Mouse (Mus musculus) fibroblast of lung, adult 2 months (primary cell): ENCODE data around the gene Zfp648.
A peak's percentile ranks its signal among the peaks of the same experiment; 100 is the strongest.

ENCODE experiments used
- DNase-seq: peaks from one replicate; pipeline ENCODE4 v3.0.0-alpha.2; 2011; ENCODE audit warnings: low read depth

Gene Zfp648

DNA sequence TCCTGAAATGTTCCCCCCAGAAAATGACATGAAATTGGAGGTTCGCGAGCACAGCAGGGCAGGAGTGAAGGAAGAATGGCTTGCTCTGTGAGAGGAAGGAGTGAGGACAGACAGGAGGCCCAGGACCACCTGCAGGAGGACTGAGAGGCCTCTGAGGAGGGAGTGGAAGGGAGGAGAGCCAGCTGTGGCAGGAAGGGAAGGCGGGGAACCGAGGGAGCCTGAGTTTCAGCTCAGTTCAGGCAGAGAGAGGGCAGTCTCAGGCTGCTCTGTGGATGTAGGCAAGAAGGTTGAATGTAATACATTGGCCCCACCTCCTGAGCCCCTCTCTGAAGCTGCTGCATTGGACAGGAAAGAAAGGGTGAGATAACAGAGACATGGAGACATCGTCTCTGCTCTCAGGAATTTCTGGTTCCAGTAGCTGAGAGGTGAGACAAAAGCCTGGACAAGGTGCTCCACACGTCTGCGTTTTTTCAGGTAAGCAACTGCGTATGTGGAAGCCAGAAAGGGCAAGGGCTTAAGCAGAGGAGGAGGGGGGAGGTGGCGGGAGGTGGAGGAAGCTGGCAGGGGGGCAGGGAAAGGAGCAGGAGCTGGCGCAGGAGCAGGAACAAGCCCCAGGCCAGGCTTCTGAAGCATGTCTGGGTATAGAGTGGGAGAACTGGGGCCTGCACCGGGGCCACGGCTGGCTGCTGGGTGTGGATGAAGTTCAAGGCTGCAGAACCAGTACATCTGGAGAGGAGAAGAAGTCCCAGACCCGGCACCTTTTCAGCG is at the start of gene Zfp648:
Zfp648 (plus strand) TSS at position 233 of the 768 bp plus-strand sequence.
- no peak for DNase-seq

DNA sequence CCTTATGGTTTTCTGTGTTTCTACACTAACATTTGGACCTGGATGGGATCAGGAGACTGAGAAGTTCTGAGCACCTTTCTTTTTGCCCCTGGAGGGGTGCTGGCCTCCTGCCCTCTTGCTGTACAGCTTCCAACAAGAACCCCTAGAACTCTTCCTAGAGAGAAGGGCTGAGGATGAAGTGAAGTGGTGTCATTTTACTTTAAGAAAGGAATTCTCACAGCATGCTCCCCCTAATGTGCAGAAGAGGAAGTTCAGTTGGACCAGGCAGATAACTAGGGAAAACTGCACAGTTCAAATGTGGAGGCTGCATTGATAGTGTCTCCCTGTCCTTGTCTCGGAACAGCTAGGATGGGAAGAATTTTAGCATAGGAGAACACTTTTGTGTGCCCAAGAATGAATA is 48.4 kb upstream of the Zfp648 start:
- DNase-seq = no peak

DNA sequence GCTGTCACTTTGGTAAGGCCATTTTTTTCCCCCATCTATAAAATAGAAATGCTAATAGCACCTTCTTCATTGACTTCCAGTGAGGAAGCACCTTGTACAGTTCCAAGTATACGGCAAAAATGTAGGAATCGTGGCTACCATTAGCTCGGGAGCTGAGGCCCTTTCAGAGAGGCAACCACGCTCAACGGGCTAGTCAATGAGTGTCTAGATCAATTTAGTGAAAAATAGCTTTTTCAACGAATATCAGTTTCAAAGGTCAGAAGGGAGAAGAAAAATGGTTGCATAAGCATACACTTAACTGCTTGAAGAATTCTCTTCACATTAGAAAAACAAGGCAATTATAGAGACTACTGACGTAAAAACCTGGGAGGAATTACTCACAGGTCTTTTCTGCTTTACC is 47.2 kb upstream of the Zfp648 start:
- no peak for DNase-seq

DNA sequence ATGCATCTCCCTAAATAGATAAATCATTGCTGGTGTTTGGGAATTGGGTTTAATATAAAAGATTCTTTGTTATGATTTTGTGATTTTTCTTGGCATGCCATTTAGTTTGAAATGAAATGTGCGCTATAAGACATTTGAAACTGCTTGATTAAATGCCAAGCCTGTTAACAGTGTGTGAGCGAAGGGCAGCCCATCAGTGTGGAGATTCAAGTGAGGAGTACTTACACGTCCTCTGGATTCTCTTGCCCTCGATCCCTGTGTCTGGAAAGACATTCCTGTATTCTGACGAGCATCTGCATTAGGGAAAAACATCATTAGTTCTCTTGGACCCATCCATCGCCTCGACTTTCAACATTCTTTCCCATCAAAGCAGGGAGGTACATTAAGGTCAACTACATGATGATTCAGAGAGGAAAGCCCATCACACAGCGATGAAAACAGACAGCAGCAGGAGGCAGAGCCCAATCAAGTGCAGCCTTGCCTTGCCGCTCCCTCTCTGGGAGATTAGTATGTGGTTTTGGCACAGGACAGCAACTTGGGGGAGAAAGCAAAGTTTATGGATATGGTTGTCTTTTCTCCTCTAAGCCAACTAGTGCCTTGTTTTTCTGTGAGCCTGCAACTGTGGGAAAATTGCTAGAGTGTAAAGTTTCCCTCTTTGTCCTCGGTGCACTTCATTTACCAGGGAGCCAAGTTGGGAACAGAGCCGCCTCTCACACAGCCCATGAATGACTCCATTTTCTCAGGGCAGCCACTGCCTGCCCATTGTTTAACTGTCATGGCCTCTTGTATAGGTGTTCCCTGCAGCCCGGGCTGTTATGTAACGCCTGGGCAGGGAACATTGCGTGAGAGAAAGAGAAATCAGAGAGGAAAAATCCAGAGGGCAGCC is 44.6 kb upstream of the Zfp648 start:
- DNase-seq = peak; percentile 95

DNA sequence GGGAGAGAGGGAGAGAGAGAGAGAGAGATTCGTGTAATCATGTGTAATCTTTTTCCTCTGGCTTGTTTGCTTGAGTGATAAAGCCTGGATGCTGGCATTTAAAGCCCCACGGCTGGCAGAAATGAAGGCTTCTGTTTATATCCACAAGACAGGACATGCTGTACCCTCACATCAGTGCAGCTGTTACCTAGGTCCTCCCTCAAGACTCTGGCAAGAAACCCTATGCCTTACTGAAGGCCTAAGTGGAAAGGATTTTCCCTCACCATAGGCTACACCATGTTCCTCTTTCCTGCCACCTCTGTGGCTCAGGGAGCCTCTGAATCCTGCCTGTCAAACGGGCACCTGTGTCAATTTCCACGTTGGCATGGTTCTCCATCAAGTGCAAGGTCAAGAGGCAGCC is 43.9 kb upstream of the Zfp648 start:
- no peak for DNase-seq

DNA sequence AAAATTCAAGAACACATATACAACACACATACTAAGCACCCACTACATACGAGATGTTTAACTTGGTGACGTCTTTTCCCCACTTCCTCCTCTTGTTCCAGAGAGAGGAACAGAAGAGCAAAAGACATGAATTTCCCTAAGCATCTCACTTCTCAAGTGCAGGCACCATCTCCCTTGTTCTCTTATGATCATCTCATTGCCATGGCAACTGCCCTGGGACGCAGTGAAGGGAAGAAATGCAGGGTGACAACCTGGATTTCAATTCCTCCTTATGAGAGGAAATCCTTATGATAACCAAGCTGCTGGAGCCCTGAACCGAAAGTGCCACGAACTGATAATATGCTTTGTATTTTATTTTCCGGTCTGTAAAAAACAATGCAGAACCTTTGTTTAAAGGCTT is 33.3 kb upstream of the Zfp648 start:
- no peak for DNase-seq

DNA sequence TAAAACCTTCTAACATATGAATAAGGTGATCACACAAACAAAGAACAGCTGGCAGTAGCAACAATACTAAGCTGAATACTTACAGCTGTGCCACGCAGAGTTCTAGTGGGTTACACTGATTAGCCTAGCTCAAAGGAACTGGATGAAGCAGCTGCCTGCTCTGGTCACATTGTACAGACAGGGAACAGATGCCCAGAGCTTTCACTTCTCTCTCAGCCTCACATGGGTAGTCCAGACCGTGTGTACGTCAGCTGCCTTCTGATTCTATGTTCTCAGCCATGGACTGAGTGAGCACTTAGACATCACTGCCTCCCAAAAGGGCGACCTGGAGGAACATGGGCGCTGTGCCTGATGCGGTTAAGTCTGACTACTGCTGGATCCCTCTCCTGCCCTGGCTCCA is 25.7 kb upstream of the Zfp648 start:
- no peak for DNase-seq

DNA sequence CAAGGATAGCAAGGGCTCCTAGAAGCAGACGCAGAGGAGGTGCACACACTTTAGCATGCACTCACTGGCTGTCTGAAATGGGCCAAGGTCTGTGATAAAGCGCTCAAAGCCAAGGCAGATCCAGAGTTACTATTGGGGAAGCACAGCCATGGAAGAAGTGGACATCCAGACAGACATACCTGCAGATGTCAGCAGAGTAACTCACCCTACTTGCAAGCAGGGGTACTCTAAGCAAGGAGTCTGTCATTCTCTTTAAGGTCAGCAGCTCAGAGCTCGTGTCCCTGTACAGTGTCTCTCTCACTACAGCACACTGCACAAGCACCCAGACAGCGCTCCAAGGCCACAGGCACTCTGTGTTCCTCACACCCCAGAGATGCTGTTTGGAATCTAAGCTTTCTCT is 23.2 kb upstream of the Zfp648 start:
- no peak for DNase-seq

DNA sequence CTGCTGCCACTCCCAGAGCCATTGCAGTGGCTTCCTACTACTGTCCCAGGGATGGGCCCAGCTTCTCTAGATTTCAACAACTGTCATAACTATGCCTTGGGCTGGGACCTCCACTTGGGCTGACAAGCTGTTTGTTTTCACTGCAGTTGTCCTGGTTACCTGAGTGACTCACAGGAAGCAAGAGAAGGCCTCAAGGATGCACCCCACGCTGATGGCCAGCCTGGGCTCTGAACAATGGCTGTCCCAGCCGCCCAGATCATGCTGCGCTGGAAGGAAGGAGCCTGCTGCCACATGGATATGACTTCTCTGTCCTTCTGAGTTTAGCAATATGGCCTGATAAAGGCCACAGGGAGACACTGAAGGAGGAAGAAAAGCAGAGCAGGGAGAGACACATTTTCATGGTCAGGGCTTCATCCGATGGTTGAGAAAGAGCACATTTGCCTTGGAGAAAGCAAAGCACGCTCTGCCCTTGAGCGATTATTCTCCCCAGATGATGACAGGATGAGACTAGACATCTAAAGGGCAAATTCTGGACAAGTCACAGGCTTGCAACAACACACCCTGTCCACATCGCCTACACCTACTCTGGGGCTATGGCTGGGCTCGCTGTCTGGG is 22.3 kb upstream of the Zfp648 start:
- DNase-seq = no peak

DNA sequence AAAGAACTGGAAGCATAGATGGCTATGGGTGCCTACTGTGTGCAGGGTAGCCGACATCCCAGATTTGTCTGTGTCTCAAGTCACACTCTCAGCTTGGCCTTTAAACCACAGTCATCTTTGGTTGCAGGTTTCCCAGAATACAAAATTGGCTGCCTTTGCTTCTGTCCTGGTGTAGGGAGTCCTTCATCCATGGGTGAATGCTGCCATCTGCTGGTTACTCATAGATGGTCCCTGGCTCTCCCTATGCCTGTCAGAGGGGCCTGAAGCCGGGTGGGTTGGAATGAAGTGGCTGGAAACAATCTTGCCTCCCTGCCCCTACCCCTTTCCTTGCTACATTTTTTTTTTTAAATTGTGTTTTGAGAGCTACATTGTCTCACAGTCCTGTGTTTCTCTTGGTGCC is 20.0 kb upstream of the Zfp648 start:
- peak; percentile 54 for DNase-seq

DNA sequence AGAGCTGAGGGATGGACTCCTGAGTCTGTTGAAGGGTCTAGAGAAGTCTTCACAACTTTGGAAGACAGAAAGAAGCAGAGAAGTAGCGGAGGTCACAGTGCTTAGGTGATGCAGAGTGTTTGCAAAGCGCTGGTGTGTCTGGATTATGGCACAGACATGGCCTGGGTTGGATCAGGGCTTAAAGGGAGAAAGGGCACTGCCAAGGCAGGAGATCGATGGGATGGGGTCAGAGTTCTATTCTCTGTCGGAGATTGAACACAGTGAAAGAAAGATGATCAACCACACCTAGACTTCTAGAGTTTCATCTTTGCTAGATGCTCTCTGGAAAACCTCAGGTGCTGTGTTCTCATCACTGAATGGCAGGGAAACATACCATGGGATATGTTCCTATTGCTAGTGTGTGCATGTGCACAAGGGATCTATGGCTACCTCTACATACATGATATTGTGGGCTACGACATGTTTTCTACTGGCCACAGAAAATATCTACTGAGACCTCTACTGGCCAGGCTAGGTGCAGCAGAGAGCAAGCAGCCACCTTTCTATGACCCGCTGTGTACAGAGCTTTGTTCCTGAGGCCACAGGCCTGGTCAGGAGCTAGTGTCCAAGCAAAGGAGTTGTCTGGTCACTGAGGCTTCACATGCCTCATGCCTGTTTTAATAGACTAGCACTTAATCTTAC is 18.5 kb upstream of the Zfp648 start:
- no peak for DNase-seq

DNA sequence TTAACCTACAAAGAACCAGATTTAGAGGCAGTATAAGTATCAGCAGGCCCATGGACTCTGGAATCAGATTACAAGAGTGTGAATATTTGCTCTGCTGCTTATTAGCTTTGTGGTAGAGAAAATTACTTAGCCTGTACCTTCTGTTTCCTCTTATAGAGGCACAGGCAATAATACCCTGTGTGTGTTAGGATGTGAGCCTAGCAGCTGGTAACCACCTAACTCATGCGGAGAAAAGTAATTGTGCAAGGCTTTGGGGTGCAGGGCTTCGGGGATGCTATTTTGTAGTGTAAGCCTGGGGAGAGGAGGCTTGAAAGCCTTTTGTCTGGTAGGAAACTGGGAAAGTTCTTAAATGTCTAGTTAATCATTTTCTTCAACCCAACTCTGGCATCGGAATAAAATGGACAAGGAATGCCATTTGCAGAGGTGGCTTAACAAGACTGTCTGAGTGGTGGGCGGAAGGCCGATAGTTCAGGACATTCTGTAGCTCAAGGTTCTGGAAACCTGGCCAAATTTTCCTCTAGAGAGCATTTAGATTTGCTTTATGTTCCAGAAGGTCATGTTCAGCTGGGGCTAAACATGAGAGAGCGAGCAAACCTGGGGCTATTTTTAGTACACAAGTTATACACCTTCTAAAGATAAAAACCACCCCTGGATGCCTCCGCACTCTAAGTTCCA is 17.8 kb upstream of the Zfp648 start:
- no peak for DNase-seq

DNA sequence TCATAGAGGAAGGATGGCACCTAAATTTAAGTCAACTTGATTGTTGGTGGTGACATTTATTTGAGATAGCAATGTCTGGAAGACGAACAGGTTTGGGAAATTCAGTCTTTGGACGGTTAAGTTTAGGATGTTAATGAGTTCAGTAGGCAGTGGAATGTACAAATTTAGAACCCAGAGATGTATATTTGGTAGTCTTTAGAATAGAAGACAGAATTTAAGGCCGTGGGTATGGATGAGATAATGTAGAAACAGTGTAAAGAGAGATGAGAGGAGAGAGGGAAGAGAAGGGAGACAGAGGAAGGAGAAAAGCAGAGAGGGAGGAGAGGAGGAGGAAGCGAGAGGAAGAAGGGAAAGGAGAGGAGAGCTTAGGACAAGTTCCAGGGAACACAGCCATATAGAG is 12.8 kb upstream of the Zfp648 start:
- no peak for DNase-seq

DNA sequence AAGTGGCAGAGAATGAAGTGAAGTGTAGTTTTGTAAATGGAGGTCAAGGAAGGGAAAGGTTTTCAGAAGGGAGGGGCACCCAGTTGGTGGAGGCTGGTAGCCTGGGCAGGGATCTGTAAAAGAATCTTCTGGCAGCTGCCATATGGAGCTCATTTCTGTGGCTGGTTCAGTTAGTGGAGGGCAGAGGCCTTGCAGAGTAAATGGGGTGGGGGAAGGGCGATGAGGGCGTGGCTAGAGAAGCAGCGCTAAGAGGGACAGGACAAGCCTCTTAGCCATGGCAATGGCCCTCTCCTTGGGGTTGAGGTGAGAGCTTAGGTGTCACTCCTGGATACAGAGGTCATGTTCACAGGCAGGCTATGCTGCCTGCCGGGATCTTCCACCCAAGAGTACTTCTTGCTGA is 12.4 kb upstream of the Zfp648 start:
- no peak for DNase-seq

DNA sequence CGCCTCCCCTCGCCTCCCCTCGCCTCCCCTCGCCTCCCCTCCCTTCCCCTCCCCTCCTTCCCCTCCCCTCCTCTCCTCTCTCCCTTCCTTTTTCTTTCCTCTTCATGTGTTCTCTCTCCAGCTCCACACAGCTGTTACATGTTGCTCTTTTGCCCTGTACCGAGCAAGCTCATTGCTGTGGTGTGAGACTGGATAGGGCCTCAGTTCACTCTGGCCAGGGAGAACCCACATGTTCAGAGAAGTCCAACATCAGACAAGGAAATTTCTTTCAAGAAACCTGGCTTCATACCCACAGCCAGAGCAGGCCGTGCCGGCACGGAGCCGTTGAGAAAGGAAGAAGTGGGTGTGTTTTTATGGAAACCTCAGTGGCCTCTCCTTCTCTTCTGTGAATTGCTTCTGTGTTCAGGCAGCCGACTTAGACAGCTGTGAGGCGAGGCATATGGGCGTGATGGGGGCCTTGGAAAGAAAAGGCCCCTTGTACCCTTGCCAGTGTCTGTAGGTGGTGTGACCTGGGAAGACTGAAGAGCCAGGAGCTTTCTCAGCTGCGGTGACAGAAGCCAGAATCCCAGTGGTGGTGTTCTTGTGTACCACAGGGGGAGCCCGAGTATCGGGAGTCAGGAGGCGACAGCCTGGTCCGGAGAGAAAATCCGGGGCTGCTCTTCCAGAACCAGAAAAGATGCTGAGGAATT is 11.0 kb upstream of the Zfp648 start:
- DNase-seq = peak; percentile 58

DNA sequence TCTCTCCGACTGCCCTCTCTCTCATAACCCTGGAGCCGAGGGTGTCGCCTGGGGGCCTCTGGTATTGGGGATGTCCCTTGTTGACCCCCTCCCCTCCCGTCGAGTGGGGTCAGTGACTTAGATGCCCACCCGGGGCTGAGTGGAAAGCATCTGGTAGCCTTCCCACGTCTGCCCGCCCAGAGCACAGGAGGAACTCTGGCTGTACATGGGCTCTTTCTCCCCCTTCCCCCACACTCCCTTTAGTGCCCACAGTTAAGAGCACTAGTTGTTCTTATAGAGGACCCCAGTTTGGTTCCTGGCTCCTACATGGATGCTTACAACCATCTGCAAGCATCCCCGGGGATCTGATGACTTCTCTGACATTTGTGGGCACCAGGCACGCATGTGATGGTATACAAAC is 2.1 kb upstream of the Zfp648 start:
- DNase-seq = no peak

DNA sequence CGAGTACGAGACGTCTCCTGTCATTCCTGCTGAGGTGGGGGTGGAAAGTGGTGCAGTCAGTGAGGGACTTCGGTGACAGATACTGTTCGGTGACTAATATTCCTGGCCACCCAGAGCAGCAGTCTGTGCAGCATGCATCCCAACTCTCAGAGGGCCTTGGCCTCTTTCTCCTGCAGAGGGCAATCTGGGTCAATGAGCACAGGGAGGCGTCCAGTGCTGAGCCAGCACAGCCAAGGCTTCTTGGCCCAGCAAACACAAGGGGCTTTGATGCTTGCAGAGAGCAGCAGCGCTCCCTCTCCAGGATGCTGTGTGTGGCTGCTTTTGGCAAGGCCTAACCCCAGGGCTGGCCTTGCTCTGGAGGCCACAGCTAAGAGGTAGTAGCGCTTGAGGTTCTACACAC is 1.6 kb downstream of the Zfp648 start:
- no peak for DNase-seq

DNA sequence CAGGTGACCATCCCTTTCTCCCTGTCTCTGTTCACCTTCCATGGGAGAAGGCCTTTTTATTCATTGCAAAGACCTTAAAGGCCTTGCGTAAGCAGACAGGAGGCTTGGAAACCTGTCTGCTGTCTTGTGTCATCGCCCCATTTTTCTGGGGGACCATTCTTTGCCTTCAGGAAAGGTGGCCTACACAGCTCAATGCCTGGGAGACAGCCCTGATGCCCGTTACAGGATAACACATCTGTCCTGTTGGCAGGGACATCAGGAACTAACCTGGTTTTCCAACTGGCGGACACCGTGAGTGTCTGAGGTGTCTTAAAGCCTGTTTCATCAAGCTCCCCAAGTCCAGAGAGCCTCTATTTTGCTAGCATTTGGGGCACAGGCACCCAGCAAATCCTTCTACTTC is 2.4 kb downstream of the Zfp648 start:
- DNase-seq = no peak

DNA sequence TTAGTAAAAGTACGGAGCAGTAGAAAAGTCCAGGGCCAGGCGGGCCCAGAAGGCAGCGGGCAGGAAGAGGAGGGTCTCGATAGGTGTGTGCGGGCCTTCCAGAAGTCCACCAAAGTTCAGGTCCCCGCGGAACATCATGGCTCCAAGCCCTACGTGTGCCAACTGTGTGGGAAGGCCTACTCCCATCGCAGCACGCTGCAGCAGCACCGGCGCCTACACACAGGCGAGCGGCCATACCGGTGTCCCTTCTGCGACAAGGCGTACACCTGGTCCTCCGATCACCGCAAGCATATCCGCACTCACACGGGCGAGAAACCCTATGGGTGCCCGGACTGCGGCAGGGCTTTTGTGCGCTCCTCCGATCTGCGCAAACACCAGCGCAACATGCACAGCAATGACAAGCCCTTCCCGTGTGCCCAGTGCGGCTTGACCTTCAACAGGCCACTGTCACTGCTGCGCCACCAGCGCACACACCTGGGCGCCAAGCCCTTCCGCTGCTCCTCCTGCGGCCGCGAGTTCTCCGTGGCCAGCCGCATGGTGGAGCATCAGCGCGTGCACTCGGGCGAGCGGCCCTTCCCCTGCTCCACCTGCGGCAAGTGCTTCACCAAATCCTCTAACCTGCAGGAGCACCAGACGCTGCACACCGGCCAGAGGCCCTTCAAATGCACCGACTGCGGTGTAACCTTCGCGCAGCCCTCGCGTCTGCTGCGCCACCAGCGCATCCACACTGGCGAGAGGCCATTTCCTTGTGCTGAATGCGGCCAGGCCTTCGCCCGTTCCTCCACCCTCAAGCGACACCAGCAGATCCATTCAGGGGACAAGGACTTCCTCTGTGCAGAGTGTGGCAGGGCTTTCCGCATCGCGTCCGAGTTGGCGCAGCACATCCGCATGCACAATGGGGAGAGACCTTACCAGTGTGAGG is 3.9 kb downstream of the Zfp648 start:
- no peak for DNase-seq

DNA sequence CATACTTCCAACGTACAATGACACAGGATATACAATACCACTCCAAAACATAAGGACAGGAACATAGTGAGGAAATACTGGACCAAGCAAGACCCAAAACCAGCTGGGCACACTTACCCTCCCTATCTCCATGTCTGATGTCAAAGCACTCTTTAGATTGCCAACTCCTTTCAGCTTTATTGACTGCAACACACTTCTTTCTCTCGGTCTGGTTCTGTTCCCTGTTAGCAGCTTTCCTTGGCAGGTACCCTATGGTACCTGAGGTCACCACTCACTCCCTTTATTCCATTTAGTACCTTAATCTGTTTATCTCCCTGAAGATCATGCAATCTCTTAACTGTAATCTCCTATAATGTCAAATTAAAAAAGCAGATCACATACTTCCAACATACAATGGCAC is 19.0 kb downstream of the Zfp648 start:
- no peak for DNase-seq
